Mouse (Mus musculus): ENCODE results near the gene Pip5k1a. TPM values are rescaled to one million over a fixed set of nuclear protein-coding genes. Genes with fewer than 3 reads are reported as not detected.
"Not testable (repeated sequence)": the region's sequence is repeated elsewhere in the genome, so short reads cannot be mapped to it uniquely, and the experiment has no call there.

The Pip5k1a gene
- polyA plus RNA-seq, 1 experiment from 2014 or later: 14.2 TPM

DNA sequence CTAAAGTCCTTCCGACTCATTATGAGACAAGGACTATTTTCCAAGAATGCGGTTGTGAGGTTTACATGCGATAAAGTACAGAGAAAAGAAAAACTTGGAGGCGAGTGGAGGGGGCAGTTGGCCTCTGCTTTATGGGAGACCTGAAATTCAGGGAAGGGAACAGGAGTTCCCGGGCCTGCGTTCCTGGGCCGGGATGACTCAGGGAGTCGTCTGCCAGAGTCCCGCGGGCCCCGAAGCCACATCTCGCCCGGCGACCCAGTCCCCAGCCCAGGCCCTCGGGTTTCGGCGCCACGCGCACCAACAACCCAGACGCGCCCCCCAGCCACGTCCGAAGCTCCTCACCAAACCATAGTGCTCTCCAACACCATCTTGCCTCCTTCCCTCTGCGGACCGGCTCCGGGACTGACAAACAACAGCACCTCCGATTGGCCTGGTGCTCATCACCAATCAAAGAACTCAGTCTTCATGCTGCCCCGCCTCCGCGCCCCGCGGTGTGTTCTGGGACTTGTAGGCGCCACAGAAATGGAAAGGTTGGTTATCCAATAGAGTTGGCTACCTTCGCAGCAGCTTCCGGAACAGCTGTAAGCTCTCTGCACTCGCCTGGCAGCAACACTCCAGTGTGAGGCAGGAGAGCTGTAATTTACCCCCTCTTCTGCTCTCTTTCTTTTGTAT lies 64.4 kb downstream of the Pip5k1a start, which contains the start of gene Psmd4:
Psmd4 (minus strand) TSS at position 449 of the 672 bp plus-strand sequence.
- peak; percentile 98 for DNase-seq (ENCODE audit: low spot score)
- no peaks in the 10 kb centered on the region for H3K9me3 ChIP-seq (replicated peaks; ENCODE audit: control insufficient read depth, low read length)
- peak within 1 kb of the TSS; percentile 55 for H3K4me2 ChIP-seq (ENCODE audit: low read length)
- under 1% methylated on average over 36 of the region's 36 CpGs for WGBS
- peaks cover 6% of the 10 kb centered on the region; the same call in 1 of the 2 replicates for H3K4me1 ChIP-seq (ENCODE audit: control insufficient read depth, insufficient read depth, low read length)
- H3K27ac ChIP-seq (ENCODE audit: low read depth, low read length): no peak within 1 kb of the TSS
- no peaks in the 10 kb centered on the region for H3K27me3 ChIP-seq (replicated peaks; ENCODE audit: control insufficient read depth, insufficient read depth, low read length)
- H3K36me3 ChIP-seq (ENCODE audit: control insufficient read depth, insufficient read depth, low read length): peaks cover 14% of the 10 kb centered on the region; the same call in 1 of the 2 replicates
- ATAC-seq: peak; percentile 100
- peak within 1 kb of the TSS; percentile 80 for H3K9ac ChIP-seq (ENCODE audit: low read length)
- peak within 1 kb of the TSS; percentile 72 for H3K4me3 ChIP-seq (ENCODE audit: low read depth, low read length)

DNA sequence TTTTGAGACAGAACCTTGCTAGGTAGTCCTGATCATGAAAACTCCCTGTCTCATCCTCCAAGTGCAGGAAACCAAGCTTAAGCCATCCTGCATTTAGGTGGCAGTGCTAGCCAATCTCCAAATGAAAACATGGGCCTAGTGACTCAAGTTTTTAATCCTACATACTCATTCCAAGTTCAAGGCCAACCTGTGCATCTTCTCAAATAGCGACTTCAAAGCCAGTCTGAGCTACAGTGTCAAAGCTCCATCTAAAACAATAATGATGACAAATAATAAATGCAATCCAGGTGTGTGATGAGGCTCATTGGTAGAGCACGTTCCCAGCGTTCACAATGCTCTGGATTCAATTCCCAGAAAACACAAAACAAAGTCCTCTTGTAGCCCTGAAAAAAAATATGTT lies 65.1 kb downstream of the Pip5k1a start:
- 19% methylated on average over 3 of the region's 3 CpGs for WGBS
- Histone ChIP-seq H3K9ac (ENCODE audit: low read length) (peak overlapping the region; percentile 80), H3K4me2 (ENCODE audit: low read length) (peak overlapping the region; percentile 55), H3K9me3 (replicated peaks; ENCODE audit: control insufficient read depth, low read length) (no peaks in the 10 kb centered on the region), H3K4me1 (ENCODE audit: control insufficient read depth, insufficient read depth, low read length) (peaks cover 6% of the 10 kb centered on the region; the same call in 1 of the 2 replicates), H3K36me3 (ENCODE audit: control insufficient read depth, insufficient read depth, low read length) (peaks cover 15% of the 10 kb centered on the region; the same call in 1 of the 2 replicates), H3K27me3 (replicated peaks; ENCODE audit: control insufficient read depth, insufficient read depth, low read length) (no peaks in the 10 kb centered on the region), H3K27ac (ENCODE audit: low read depth, low read length) (no peak overlapping the region), H3K4me3 (ENCODE audit: low read depth, low read length) (peak overlapping the region; percentile 72)
- ATAC-seq: no peak
- DNase-seq (ENCODE audit: low spot score): no peak

DNA sequence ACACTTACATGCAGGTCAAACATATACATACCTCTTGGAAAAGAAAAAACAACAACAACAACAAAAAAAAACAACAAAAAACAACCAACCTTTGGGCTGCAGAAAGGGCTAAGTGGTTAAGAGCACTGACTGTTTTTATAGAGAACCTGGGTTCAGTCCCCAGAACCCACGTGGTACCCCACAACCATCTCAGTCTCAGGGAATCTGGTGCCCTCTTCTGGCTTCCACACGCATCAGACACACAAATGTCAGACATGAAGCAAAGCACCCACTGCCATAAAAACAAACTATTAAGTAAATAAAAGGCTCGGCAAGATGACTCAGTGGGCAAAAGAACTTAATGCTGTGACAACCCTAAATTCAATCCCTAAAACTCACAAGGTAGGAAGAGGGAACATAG lies 76.8 kb downstream of the Pip5k1a start:
- DNase-seq (ENCODE audit: low spot score) (no peak), ATAC-seq (no peak)
- H3K9me3 ChIP-seq (replicated peaks; ENCODE audit: control insufficient read depth, low read length): no peaks in the 10 kb centered on the region
- H3K9ac ChIP-seq (ENCODE audit: low read length): no peak overlapping the region
- no peak overlapping the region for H3K4me2 ChIP-seq (ENCODE audit: low read length)
- peaks cover 52% of the 10 kb centered on the region for H3K36me3 ChIP-seq (ENCODE audit: control insufficient read depth, insufficient read depth, low read length)
- no peaks in the 10 kb centered on the region for H3K4me1 ChIP-seq (ENCODE audit: control insufficient read depth, insufficient read depth, low read length)
- WGBS: 67% methylated on average over 3 of the region's 3 CpGs
- no peaks in the 10 kb centered on the region for H3K27me3 ChIP-seq (replicated peaks; ENCODE audit: control insufficient read depth, insufficient read depth, low read length)
- H3K27ac ChIP-seq (ENCODE audit: low read depth, low read length): no peak overlapping the region
- no peak overlapping the region for H3K4me3 ChIP-seq (ENCODE audit: low read depth, low read length)

DNA sequence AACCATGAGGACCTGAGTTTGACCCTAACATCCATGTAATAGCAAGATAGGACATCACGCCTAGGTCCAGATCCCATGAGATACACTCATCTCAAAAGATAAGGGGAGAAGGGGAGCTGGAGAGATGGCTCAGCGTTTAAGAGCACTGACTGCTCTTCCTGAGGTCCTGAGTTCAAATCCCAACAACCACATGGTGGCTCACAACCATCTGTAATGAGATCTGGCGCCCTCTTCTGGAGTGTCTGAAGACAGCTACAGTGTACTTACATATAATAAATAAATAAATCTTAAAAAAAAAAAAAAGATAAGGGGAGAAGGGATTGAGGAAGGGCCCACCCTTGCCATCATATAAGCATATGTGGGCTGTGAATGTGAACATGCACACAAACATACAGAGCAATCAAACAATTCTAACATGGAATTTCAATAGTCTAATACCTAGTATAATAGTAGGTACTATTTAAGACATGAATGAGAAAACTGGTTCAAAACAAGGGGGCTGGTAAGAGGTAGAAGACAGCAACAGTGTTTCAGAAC lies 77.4 kb downstream of the Pip5k1a start:
- not testable (repeated sequence) for H3K27me3 ChIP-seq (replicated peaks; ENCODE audit: control insufficient read depth, insufficient read depth, low read length); H3K4me1 ChIP-seq (ENCODE audit: control insufficient read depth, insufficient read depth, low read length); ATAC-seq; H3K9me3 ChIP-seq (replicated peaks; ENCODE audit: control insufficient read depth, low read length); DNase-seq (ENCODE audit: low spot score); H3K4me2 ChIP-seq (ENCODE audit: low read length); H3K9ac ChIP-seq (ENCODE audit: low read length); H3K27ac ChIP-seq (ENCODE audit: low read depth, low read length); H3K4me3 ChIP-seq (ENCODE audit: low read depth, low read length)
- 69% methylated on average over 3 of the region's 3 CpGs for WGBS
- H3K36me3 ChIP-seq (ENCODE audit: control insufficient read depth, insufficient read depth, low read length): peaks cover 46% of the 10 kb centered on the region

DNA sequence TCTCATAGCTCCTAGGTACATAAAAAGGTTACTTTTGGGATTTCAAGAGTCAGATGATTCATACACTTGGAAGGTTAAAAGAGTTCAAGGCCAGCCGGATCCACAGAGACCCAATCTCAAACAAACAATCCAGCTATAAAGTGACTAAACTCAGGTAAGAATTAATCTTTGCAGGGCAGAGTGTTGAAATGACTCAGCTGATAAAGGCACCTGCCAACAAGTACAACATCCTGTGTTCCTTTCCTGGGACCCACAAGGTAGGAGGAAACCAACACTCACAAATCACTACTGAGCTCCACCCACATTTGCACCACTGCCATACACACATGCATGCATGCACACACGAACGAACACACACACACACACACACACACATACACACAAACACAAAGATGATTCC lies 78.1 kb downstream of the Pip5k1a start:
- ATAC-seq: no peak
- whole genome bisulfite sequencing: 92% methylated on average over 3 of the region's 3 CpGs
- Histone ChIP-seq H3K4me2 (ENCODE audit: low read length) (no peak overlapping the region), H3K36me3 (ENCODE audit: control insufficient read depth, insufficient read depth, low read length) (peaks cover 38% of the 10 kb centered on the region), H3K27ac (ENCODE audit: low read depth, low read length) (no peak overlapping the region), H3K4me1 (ENCODE audit: control insufficient read depth, insufficient read depth, low read length) (no peaks in the 10 kb centered on the region), H3K9me3 (replicated peaks; ENCODE audit: control insufficient read depth, low read length) (no peaks in the 10 kb centered on the region), H3K9ac (ENCODE audit: low read length) (no peak overlapping the region), H3K27me3 (replicated peaks; ENCODE audit: control insufficient read depth, insufficient read depth, low read length) (no peaks in the 10 kb centered on the region), H3K4me3 (ENCODE audit: low read depth, low read length) (no peak overlapping the region)
- no peak for DNase-seq (ENCODE audit: low spot score)

DNA sequence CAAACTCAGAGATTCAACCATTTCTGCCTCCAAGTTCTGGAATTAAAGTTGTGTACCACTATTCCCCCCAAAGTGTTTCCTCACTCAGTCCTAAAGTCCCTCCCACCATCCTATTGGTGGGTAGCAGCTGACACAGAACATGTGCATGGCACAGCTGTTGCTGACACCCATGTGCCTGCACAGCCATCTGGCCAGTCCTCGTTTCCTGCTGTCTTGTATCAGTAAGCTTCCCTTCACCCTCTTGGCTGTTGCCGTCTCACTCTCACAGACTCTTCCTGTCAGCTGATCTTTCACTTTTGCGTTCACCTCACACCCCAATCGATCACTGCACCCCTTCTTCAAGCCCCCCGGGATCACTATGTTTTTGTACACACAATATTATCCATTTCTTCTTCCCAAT lies 79.0 kb downstream of the Pip5k1a start:
- H3K36me3 ChIP-seq (ENCODE audit: control insufficient read depth, insufficient read depth, low read length): peaks cover 29% of the 10 kb centered on the region
- H3K4me1 ChIP-seq (ENCODE audit: control insufficient read depth, insufficient read depth, low read length): no peaks in the 10 kb centered on the region
- ATAC-seq: peak; percentile 79
- H3K27me3 ChIP-seq (replicated peaks; ENCODE audit: control insufficient read depth, insufficient read depth, low read length): no peaks in the 10 kb centered on the region
- WGBS: 60% methylated on average over 5 of the region's 5 CpGs
- no peaks in the 10 kb centered on the region for H3K9me3 ChIP-seq (replicated peaks; ENCODE audit: control insufficient read depth, low read length)
- no peak overlapping the region for H3K9ac ChIP-seq (ENCODE audit: low read length)
- no peak overlapping the region for H3K27ac ChIP-seq (ENCODE audit: low read depth, low read length)
- DNase-seq (ENCODE audit: low spot score): peak; percentile 75
- H3K4me3 ChIP-seq (ENCODE audit: low read depth, low read length): no peak overlapping the region
- H3K4me2 ChIP-seq (ENCODE audit: low read length): no peak overlapping the region

DNA sequence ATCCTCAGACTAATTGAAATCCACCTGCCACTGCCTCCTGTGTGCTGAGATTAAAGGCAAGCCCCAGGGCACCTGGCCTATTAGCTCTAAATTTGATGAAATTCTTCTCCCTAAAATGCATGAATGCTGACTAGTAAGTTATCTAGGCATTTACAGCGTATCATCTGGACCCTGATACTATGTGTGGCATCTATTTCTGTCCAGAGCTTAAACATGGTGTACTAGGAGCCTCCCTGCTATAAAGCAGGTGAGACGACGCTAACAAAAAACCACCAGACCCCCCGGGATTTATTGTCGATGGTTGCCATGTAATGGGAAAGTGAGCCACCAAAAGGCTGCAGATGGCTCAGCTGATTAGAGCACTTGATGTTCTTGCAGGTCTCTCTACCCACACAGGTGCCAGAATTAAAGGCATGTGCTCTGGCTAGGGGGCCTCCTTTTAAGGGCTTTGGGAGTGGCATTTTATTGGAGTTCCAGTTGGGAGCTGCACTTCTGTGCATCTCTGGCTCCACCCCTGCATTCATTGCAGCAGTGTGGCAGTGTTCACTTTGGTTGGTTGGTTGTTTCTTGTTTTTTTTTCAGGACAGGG lies 79.6 kb downstream of the Pip5k1a start:
- Histone ChIP-seq H3K27ac (ENCODE audit: low read depth, low read length) (no peak overlapping the region), H3K9ac (ENCODE audit: low read length) (no peak overlapping the region), H3K4me2 (ENCODE audit: low read length) (no peak overlapping the region), H3K9me3 (replicated peaks; ENCODE audit: control insufficient read depth, low read length) (no peaks in the 10 kb centered on the region), H3K27me3 (replicated peaks; ENCODE audit: control insufficient read depth, insufficient read depth, low read length) (no peaks in the 10 kb centered on the region), H3K36me3 (ENCODE audit: control insufficient read depth, insufficient read depth, low read length) (peaks cover 25% of the 10 kb centered on the region), H3K4me3 (ENCODE audit: low read depth, low read length) (no peak overlapping the region), H3K4me1 (ENCODE audit: control insufficient read depth, insufficient read depth, low read length) (no peaks in the 10 kb centered on the region)
- 55% methylated on average over 5 of the region's 5 CpGs for WGBS
- ATAC-seq (peak; percentile 25), DNase-seq (ENCODE audit: low spot score) (no peak)

DNA sequence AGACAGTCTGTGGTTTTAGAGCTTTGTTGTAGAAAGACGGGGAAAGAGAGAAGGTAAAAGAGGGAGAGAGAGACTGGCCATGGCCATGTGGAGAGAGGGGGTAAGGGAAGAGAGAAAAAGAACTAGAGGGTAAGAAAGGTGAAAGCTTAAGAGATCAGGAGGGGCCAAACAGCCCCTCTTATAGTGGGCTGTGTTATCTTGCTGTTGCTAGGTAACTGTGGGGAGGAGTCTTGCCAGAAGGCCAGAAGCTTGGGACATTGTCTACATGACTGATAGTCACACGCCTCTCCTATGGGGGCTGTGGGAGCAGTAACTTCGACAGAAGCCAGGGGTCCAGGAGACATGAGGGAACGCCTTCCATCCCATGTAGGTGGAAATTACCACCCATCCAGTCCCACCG lies 81.5 kb downstream of the Pip5k1a start:
- Histone ChIP-seq H3K27me3 (replicated peaks; ENCODE audit: control insufficient read depth, insufficient read depth, low read length) (no peaks in the 10 kb centered on the region), H3K4me3 (ENCODE audit: low read depth, low read length) (no peak overlapping the region), H3K27ac (ENCODE audit: low read depth, low read length) (no peak overlapping the region), H3K4me2 (ENCODE audit: low read length) (no peak overlapping the region), H3K9ac (ENCODE audit: low read length) (no peak overlapping the region), H3K36me3 (ENCODE audit: control insufficient read depth, insufficient read depth, low read length) (peaks cover 6% of the 10 kb centered on the region), H3K4me1 (ENCODE audit: control insufficient read depth, insufficient read depth, low read length) (no peaks in the 10 kb centered on the region), H3K9me3 (replicated peaks; ENCODE audit: control insufficient read depth, low read length) (no peaks in the 10 kb centered on the region)
- WGBS: 57% methylated on average over 5 of the region's 5 CpGs
- ATAC-seq (no peak), DNase-seq (ENCODE audit: low spot score) (no peak)

DNA sequence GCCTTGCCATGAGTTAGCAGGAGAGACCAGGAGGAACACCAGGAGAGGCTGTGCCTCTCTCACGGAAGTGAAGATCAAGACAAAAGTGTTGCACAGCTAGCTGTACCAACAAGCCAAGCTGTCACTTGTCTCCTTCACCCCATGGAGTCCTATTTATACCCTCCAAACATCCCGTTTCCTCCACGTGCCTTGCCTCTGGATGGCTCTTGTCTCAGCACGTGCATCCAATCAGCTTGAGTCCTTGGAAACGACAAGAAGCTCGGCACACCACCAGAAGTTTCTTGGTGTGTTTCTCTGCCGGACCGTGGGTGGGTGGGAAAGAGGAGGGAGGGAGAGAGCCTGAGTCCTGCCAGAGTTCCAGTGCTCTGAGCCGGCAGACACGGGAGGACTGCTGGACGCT lies 82.2 kb downstream of the Pip5k1a start:
- DNase-seq (ENCODE audit: low spot score) (no peak), ATAC-seq (no peak)
- Histone ChIP-seq H3K36me3 (ENCODE audit: control insufficient read depth, insufficient read depth, low read length) (0 out of 2 replicates have a peak, but pooled peaks cover 2% of the 10 kb centered on the region), H3K4me3 (ENCODE audit: low read depth, low read length) (no peak overlapping the region), H3K9me3 (replicated peaks; ENCODE audit: control insufficient read depth, low read length) (no peaks in the 10 kb centered on the region), H3K27me3 (replicated peaks; ENCODE audit: control insufficient read depth, insufficient read depth, low read length) (no peaks in the 10 kb centered on the region), H3K27ac (ENCODE audit: low read depth, low read length) (no peak overlapping the region), H3K9ac (ENCODE audit: low read length) (no peak overlapping the region), H3K4me2 (ENCODE audit: low read length) (no peak overlapping the region), H3K4me1 (ENCODE audit: control insufficient read depth, insufficient read depth, low read length) (no peaks in the 10 kb centered on the region)
- WGBS: 30% methylated on average over 11 of the region's 11 CpGs

Data from forebrain, embryonic 14.5 days (tissue).